Mouse (Mus musculus) small intestine, adult 2 months (tissue): ENCODE measurements around the gene Hist1h2ac.

ENCODE experiments used
- CTCF ChIP-seq: fragments of 200-500 bp; IDR thresholded peaks from 2 replicates; pipeline ENCODE4 v1.5.1; 2012; ENCODE audit warnings: low read depth, mild to moderate bottlenecking, control low read depth, inconsistent platforms, low read length, moderate library complexity, mixed read lengths; ENCODE audit not compliant: insufficient replicate concordance, insufficient read length; ENCODE audit errors: extremely low read depth
- POLR2A ChIP-seq: fragments of 200-500 bp; IDR thresholded peaks from 2 replicates; pipeline ENCODE4 v1.6.1; 2012; ENCODE audit warnings: low read depth, mild to moderate bottlenecking, control low read depth, inconsistent platforms, low read length, moderate library complexity

- TF ChIP-seq CTCF: no peak
- TF ChIP-seq POLR2A: no peak
Measured at GRCm38 (mm10) chr13:23687181-23687580, 3.4 kb upstream of the Hist1h2ac start.
